Mouse (Mus musculus) C2C12 (cell line): ENCODE data around the gene Ildr1.

Source experiments
- CEBPB ChIP-seq: IDR thresholded peaks from one replicate; pipeline ENCODE4 v1.6.1; 2011; ENCODE audit warnings: low read depth, mild to moderate bottlenecking, control low read depth, moderate library complexity
- CTCF ChIP-seq: IDR thresholded peaks from one replicate; pipeline ENCODE4 v1.5.1; 2011; ENCODE audit not compliant: control insufficient read depth, insufficient read depth, insufficient read length
- MAX ChIP-seq: IDR thresholded peaks from one replicate; pipeline ENCODE4 v1.6.1; 2011; ENCODE audit warnings: mild to moderate bottlenecking, control low read depth
- MYOD1 ChIP-seq: IDR thresholded peaks from one replicate; pipeline ENCODE4 v1.6.1; 2011; ENCODE audit warnings: low read depth; ENCODE audit not compliant: control insufficient read depth, insufficient read length
- USF1 ChIP-seq: IDR thresholded peaks from one replicate; pipeline ENCODE4 v1.6.1; 2011; ENCODE audit warnings: low read depth, mild to moderate bottlenecking, control low read depth, moderate library complexity

GRCm38 (mm10) chr16:36670590-36670989 lies 23.2 kb upstream of the Ildr1 start:
- no peak for TF ChIP-seq CTCF
- TF ChIP-seq USF1, result no peak
- TF ChIP-seq CEBPB, result no peak
- no peak for TF ChIP-seq MYOD1
- no peak for TF ChIP-seq MAX
